Mouse (Mus musculus): Measurements from ENCODE around the gene Mapk13.

- peak; percentile 88 for TF ChIP-seq CTCF (IDR thresholded peaks at IDR 0.05; ENCODE audit: low read depth, low read length)
- TF ChIP-seq POLR2A (IDR thresholded peaks at IDR 0.05; ENCODE audit: borderline replicate concordance, low read depth, low read length) = no peak
These were observed 7.2 kb upstream of the Mapk13 start for GRCm38 (mm10) chr17:28761871-28762270.
